Mouse (Mus musculus) T-helper 1 cell (primary cell): ENCODE results near the gene Ttf1.
"Not testable (repeated sequence)": the region's sequence is repeated elsewhere in the genome, so short reads cannot be mapped to it uniquely, and the experiment has no call there.

Experiments
- in situ Hi-C: fragments of 300-600 bp; cut with MboI, MseI; formaldehyde crosslinking; loops from one replicate; pipeline ENCODE4 v1.15.1; 2025; ENCODE audit warnings: high pct_unique_total_duplicates

The Ttf1 gene

DNA sequence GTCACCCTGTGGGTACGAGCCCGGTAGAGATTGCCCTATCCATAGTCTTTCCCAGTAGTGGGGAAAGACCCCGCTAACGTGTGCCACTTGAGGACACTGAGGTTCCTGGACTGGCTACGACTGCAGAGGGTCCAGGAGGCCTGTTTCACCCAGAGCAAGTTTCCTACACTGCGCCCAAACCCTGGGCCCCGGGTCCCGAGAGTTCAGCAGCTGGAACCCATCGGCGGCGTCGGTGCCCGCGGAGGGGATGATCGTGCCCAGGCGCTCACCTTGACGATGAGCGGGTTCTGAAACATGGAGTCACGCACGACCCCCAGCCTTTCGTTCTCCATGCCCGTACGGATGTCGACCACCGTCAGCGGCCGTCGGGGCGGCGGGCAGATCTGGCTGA, 5.5 kb upstream of the Ttf1 start:
- in situ Hi-C loops = loop anchor here (5.0 kb wide), 1 partner anchor 297 kb away; no protein-coding TSS in a partner anchor

DNA sequence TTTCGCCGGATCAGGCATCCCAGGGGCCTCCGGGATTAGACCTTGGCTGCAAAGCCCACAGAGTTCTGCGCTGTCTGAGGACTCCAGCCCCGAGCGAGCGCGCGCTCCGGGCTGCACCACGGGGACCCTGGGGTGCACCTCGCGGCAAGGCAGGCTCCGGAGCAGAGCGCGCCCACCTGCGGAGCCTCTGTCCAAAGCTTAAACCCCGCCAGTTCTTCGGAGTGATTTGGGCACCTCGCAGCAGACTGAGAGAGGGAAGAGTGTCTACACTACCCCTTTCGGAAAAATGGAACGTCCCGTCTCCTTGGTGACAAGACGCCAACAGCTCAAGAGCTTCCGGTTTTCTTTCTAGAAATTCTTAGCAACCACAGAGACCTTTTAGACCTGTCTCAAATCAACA, 5.1 kb upstream of the Ttf1 start, which contains the start of gene Cfap77:
Gene Cfap77, minus strand, starts transcription at position 76 of the 400 bp plus-strand sequence.
- in situ Hi-C loops = loop anchor here (5.0 kb wide), 2 partner anchors 72 to 298 kb away; no protein-coding TSS in a partner anchor

DNA sequence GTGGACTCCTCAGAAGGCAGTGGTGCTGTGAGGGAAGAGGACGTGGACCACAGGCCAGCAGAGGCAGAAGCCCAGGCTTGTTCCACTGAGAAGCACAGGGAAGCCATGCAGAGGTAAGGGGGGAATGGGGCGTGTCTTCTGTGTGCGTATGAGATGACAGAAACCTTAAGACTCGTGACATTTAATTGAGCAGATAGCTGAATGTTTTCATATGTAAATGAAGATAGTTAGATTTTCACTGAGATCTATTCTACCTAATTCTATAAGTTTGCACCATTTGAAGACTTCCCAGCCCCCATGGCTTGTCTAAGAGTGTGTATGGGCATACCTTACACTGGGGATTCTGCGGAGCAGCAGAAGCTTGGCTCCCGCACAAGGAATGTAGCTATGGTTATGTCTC, 5.7 kb downstream of the Ttf1 start:
- in situ Hi-C loops = no loop called here

DNA sequence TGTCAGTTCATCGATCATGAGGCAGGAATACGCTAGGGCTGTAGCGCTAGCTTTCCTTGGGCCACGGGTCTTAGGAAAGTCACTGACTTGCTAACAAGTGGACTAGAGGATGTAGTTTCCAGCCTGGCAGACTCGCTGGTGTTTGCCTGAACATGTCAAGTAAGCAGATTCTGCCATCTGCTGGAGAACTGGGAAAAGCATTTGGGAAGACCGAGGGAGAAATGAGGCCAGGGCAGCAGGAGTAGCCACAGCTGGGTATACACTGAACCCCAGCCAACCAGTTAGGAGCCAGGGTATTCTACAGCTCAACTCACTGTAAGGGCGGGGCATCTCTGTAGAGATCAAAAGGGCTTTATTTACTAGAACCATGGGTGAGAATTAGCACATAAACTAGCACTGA, 6.3 kb downstream of the Ttf1 start:
- in situ Hi-C loops = no loop called here

DNA sequence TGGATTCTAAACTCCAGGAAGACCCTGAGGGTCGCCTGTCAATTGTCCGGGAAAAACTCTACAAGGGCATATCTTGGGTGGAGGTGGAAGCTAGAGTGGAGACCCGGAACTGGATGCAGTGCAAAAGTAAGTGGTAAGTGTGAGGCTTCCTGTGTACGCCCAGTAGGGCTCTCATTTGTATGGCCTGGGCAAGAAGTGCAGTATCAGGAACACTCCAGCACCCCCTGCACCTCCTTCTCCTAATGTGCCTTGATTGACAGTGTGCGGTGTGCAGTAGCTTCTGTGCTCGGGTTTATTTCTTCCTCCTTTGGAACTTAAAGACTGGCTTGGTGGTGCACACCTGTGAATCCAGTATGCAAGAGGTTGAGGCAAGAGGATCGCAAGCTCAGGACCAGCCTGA, 14.6 kb downstream of the Ttf1 start:
- in situ Hi-C loops = no loop called here

- in situ Hi-C loops = no loop called here
Observed at GRCm38 (mm10) chr2:29075331-29076070, 15.4 kb downstream of the Ttf1 start.

DNA sequence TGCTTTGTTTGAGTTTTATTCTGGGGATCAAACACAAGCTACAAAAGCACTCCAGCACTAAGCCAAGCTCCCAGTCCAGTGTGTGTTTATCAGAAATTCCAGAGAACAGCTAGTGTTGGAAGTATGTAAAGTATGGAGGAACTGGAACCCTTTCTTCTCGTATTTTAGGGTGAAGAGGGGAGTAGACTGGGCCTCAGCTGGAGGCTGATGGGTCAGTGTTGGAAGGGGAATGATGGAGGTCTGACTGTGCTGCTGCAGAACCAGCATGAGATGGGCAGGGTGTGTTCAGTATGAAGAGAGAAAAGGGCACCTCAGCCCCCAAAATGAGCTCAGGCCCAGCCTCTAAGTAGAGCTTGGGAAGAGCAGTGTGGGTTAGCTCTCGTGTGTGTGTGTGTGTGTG, 16.2 kb downstream of the Ttf1 start:
- in situ Hi-C loops = no loop called here

- in situ Hi-C loops = loop anchor here (5.0 kb wide), 1 partner anchor 100 kb away; no protein-coding TSS in a partner anchor
Observed at GRCm38 (mm10) chr2:29081965-29082364, 21.9 kb downstream of the Ttf1 start.

GRCm38 (mm10) chr2:29086026-29086425, 26.0 kb downstream of the Ttf1 start:
- in situ Hi-C loops = no loop called here

- in situ Hi-C loops = not testable (repeated sequence)
Observed at GRCm38 (mm10) chr2:29089276-29089675, 29.2 kb downstream of the Ttf1 start.

DNA sequence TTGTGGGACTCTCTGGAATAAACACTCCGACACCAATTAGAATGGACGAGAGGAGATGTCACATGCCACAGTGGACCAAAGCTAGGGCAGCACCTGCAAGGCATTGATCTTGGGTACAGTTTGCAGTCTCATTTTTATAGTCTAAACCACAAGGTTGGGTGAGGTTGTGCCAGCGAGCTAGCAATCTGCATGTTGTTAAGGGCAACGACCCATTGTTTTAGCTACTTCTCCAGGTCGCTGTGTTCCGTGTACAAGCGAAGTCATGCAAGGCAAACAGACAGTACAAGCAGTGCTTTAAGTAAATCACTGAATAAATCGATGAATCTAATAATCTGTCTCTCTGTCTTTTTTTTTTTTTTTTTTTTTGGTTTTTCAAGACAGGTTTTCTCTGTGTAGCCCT, 35.6 kb downstream of the Ttf1 start:
- in situ Hi-C loops = no loop called here

DNA sequence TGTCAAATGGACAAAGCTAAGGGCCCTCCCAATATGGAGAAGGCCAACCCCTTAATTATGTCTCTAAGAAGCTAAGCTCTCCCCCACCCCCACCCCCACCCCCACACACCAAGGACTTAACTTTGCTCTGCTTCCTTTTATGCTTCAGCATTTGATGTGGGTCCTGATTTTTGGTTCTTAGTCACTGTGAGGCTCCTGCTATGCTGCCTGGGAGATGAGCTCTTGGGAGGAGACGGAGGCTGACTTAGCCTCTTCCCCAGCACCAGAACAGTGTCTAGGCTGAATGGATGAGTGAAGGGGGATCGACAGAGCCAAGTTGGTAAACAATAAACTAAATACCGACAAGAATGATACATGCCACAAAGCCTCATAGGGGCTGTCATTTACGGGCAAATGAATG, 36.7 kb downstream of the Ttf1 start:
- in situ Hi-C loops = no loop called here

- in situ Hi-C loops = no loop called here
Observed at GRCm38 (mm10) chr2:29097465-29097864, 37.4 kb downstream of the Ttf1 start.

- in situ Hi-C loops = not testable (repeated sequence)
Observed at GRCm38 (mm10) chr2:29097955-29098354, 37.9 kb downstream of the Ttf1 start.

DNA sequence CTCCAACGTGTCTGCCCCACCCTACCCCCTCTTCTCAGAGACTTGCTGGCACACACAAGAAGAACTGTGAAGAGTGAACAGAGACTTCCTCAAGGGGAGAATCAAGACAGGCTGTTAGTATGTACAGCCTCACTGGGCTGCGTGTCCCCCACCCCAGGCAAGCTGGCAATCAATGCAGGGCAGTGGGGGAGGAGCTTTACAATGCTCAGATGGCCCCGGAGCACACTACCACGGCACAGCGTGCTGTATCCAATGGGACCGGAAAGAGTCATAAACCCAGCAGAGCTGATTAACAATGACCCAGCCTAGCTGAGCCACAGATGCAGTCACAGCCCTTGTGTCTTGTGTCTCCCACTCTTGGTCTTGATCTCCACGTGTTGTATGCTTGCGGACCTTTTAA, 38.7 kb downstream of the Ttf1 start:
- in situ Hi-C loops = no loop called here

DNA sequence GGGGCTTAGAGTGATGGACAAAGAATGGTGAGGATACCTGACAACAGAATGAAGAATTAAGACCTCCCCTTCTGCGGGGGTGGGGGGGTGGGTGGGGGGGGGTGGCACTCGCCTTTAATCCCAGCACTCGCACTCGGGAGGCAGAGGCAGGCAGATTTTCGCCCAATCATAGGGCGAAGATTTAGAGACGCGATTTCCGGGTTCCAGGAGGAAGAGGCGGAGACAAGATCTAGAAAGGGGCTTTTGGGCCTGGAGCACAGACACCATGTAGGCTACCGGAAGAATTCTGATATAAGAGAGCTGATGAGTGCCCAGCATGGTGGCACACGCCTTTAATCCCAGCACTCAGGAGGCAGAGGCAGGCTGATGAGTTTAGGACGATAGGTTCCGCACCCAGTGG, 39.6 kb downstream of the Ttf1 start:
- in situ Hi-C loops = no loop called here

GRCm38 (mm10) chr2:29100822-29101534, 40.9 kb downstream of the Ttf1 start:
- in situ Hi-C loops = no loop called here

GRCm38 (mm10) chr2:29102416-29103377, 42.6 kb downstream of the Ttf1 start:
- in situ Hi-C loops = not testable (repeated sequence)

DNA sequence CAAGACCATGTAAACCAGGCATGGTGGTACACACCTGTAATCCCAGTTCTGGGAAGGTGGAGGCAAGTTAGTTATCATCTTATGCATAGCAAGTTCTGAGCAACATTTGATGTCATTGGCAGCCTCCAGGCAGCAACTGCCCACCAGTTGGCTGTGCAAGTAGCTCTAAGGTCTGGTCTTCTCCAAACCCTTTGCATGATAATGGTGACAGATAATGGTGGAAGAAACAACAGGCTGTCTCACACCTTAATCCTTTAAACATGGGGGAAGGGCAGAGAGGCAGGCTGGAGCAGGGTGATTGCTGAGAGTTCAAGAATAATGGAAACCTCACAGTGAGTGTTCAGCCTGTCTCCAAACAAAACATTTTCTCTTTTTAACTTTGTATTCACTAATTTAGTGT, 60.9 kb downstream of the Ttf1 start:
- in situ Hi-C loops = no loop called here

GRCm38 (mm10) chr2:29122446-29122845, 62.4 kb downstream of the Ttf1 start:
- in situ Hi-C loops = no loop called here

- in situ Hi-C loops = no loop called here
Observed at GRCm38 (mm10) chr2:29123907-29124569, 64.0 kb downstream of the Ttf1 start, which contains the start of gene Setx. TSS of gene Setx (plus strand) at chr2:29124181.
